Mouse (Mus musculus) heart, embryonic 15.5 days (tissue): Measurements from ENCODE around the gene Ankrd42. TPM values are rescaled to one million over a fixed set of nuclear protein-coding genes. Genes with fewer than 3 reads are reported as not detected.
A peak's percentile ranks its signal among the peaks of the same experiment; 100 is the strongest.

Experiments
- ATAC-seq: fragments of 200-750 bp; cut with Nextera tagmentation; replicated peaks from 2 replicates; pipeline ENCODE4 v1.8.0; 2017; ENCODE audit warnings: low read depth, moderate TSS enrichment; ENCODE audit not compliant: insufficient number of reproducible peaks, insufficient read depth, low FRiP score
- H3K27ac ChIP-seq: fragments of 300-500 bp; sonication (generic); 2 replicates; pipeline ENCODE4 v1.5.1; 2015; ENCODE audit warnings: mild to moderate bottlenecking, inconsistent platforms
- H3K27me3 ChIP-seq: fragments of 300-500 bp; sonication (generic); 2 replicates; pipeline ENCODE4 v1.6.1; 2015; ENCODE audit warnings: inconsistent platforms
- H3K36me3 ChIP-seq: fragments of 300-500 bp; sonication (generic); 2 replicates; pipeline ENCODE4 v1.6.1; 2015; ENCODE audit warnings: mild to moderate bottlenecking, inconsistent platforms
- H3K4me1 ChIP-seq: fragments of 300-500 bp; sonication (generic); replicated peaks from 2 replicates; pipeline ENCODE4 v1.6.1; 2015; ENCODE audit warnings: inconsistent platforms
- H3K4me2 ChIP-seq: fragments of 300-500 bp; sonication (generic); 2 replicates; pipeline ENCODE4 v1.6.1; 2015; ENCODE audit warnings: inconsistent platforms, mild to moderate bottlenecking, moderate library complexity
- H3K4me3 ChIP-seq: fragments of 300-500 bp; sonication (generic); 2 replicates; pipeline ENCODE4 v1.5.1; 2015; ENCODE audit warnings: mild to moderate bottlenecking, inconsistent platforms
- H3K9ac ChIP-seq: fragments of 300-500 bp; sonication (generic); 2 replicates; pipeline ENCODE4 v1.6.1; 2015; ENCODE audit warnings: mild to moderate bottlenecking, inconsistent platforms
- H3K9me3 ChIP-seq: fragments of 300-500 bp; sonication (generic); replicated peaks from 2 replicates; pipeline ENCODE4 v1.6.1; 2016; ENCODE audit warnings: inconsistent platforms
- WGBS: fragments of 180-500 bp; shearing (Covaris S2); methylation state at CpG from one replicate; pipeline ENCODE4 v1.1.7; 2015; ENCODE audit warnings: mixed read lengths; 5-methylcytosine and 5-hydroxymethylcytosine counted together
- polyA plus RNA-seq: library from polyadenylated mRNA; unstranded; fragments of >200 nt; fragmentation: Nextera tagmentation; extraction: Ambion mirVana; gene quantifications from 2 replicates; pipeline ENCODE4 v1.2.1, GENCODE M21; 2015

Gene Ankrd42
- polyA plus RNA-seq, 1 experiment from 2014 or later = 2.8 TPM

DNA sequence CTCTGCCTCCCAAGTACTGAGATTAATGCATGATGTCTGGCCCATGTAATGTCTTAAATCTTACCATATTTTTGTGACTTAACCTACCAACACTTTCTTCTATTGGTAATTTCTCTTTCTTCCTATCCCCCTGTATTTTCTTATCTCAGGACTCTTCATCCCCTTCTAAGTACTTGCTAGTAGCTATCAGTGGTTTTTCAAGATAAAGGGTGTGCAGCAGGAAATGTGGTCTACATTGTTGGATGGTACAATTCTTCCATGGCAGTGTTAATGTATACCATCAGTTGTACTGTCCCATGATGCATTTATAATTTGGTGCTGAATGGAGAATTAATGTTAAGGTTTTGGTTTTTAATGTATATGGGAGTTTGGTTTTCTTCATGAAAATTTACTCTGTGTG lies 5.4 kb upstream of the Ankrd42 start:
- Histone ChIP-seq H3K9ac (no peak overlapping the region), H3K27me3 (no peaks in the 10 kb centered on the region), H3K4me1 (peaks cover 4% of the 10 kb centered on the region), H3K4me2 (no peak overlapping the region), H3K4me3 (no peak overlapping the region), H3K9me3 (no peaks in the 10 kb centered on the region), H3K36me3 (peaks cover 53% of the 10 kb centered on the region), H3K27ac (no peak overlapping the region)
- ATAC-seq = no peak

DNA sequence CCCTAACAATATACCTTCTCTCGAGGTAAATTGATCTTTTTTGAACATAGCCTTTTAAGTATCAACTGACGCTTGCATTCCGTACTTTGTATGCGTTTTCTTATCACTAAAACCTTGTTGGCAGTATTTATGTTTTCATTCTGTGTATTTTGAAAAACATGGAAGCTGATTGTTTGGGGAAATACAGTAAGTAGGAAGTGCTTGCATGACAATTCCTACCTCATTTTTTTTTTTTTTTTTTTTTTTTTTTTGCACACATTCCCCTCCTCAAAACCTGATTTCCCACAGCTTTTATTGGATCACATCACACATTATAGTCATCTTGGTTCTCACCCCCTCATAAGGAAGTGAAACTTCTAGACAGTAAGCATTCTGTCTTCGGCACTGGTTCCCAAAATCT lies 1.1 kb upstream of the Ankrd42 start:
- Histone ChIP-seq H3K36me3 (peaks cover 28% of the 10 kb centered on the region), H3K27me3 (no peaks in the 10 kb centered on the region), H3K4me3 (peak overlapping the region; percentile 92), H3K27ac (no peak overlapping the region), H3K9me3 (no peaks in the 10 kb centered on the region), H3K4me1 (peaks cover 13% of the 10 kb centered on the region), H3K9ac (peak overlapping the region; percentile 86; the same call in 1 of the 2 replicates), H3K4me2 (peak overlapping the region; percentile 98)
- ATAC-seq = no peak
- 78% methylated on average over 5 of the region's 5 CpGs for WGBS

DNA sequence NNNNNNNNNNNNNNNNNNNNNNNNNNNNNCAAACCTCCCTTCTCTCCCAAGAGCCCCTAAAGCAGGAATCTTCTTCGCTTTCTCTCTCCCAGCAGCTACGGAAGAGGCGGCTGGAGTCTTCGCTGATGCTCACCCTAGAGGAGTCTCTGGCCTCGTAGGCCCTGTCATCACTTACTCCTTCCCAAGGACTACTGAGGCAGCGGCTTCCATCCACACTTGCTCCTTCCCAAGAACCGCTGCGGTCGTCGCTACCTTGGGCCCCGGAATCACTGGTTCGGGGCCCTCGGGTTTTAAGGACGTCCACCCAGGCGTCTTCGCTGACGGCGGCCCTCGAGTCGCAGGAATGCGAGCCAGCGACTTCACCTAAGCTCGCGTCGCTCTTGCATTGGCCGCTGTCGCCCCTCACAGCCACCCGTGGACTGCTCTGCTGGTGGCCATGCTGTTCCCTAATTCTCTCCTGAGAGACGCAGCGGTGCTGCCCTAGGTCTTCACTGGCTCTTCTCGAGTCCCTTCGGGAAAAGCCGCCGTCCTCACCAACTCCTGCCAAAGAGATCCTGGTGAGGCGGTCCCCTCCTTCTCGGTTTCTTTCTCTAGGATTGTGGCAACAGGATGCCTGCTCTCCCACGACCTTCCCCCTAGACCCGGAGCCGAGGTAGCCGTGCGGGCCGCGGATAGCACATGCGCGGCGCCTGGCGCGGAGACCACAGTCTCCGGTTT lies 489 bp downstream of the Ankrd42 start:
- Histone ChIP-seq H3K4me2 (peak overlapping the region; percentile 98), H3K4me1 (peaks cover 13% of the 10 kb centered on the region), H3K9me3 (no peaks in the 10 kb centered on the region), H3K27me3 (no peaks in the 10 kb centered on the region), H3K4me3 (peak overlapping the region; percentile 92), H3K9ac (peak overlapping the region; percentile 86), H3K36me3 (peaks cover 13% of the 10 kb centered on the region), H3K27ac (peak overlapping the region; percentile 55; the same call in 1 of the 2 replicates)
- ATAC-seq = peak; percentile 63
- under 1% methylated on average over 49 of the region's 49 CpGs for WGBS

GRCm38 (mm10) chr7:92630167-92630566 lies 6.8 kb downstream of the Ankrd42 start:
- Histone ChIP-seq H3K4me1 (no peaks in the 10 kb centered on the region), H3K36me3 (no peaks in the 10 kb centered on the region), H3K9me3 (no peaks in the 10 kb centered on the region), H3K27ac (no peak overlapping the region), H3K9ac (no peak overlapping the region), H3K27me3 (no peaks in the 10 kb centered on the region), H3K4me2 (no peak overlapping the region), H3K4me3 (no peak overlapping the region)
- 25% methylated on average over 2 of the region's 2 CpGs for WGBS
- ATAC-seq = no peak

DNA sequence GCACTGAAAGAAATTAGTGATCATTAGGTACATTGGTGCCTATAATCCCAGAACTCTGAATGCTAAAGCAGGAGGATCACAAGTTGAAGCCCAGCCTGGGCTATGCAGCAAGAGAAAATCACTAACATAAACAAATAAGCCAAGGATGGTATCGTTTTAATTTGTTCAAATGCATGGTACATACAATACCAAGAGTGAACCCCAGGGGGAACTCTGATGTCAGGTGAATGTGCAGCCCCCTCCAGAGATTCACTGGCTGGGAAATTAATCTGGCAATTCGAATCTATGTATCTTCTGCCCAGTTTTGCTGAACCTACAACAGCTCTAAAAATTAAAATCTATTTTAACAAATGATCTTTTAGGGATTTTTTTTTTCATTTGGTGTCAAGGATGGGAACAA lies 12.5 kb downstream of the Ankrd42 start:
- H3K4me3 ChIP-seq = no peak overlapping the region
- no peak overlapping the region for H3K4me2 ChIP-seq
- no peaks in the 10 kb centered on the region for H3K27me3 ChIP-seq
- WGBS = 43% methylated on average over 2 of the region's 2 CpGs
- no peaks in the 10 kb centered on the region for H3K36me3 ChIP-seq
- no peak overlapping the region for H3K27ac ChIP-seq
- no peak for ATAC-seq
- H3K9me3 ChIP-seq = no peaks in the 10 kb centered on the region
- no peaks in the 10 kb centered on the region for H3K4me1 ChIP-seq
- no peak overlapping the region for H3K9ac ChIP-seq

- no peak overlapping the region for H3K9ac ChIP-seq
- no peaks in the 10 kb centered on the region for H3K4me1 ChIP-seq
- no peak for ATAC-seq
- H3K27me3 ChIP-seq = no peaks in the 10 kb centered on the region
- H3K27ac ChIP-seq = no peak overlapping the region
- no peak overlapping the region for H3K4me2 ChIP-seq
- H3K4me3 ChIP-seq = no peak overlapping the region
- 81% methylated on average over 7 of the region's 7 CpGs for WGBS
- no peaks in the 10 kb centered on the region for H3K36me3 ChIP-seq
- H3K9me3 ChIP-seq = no peaks in the 10 kb centered on the region
These were observed 26.1 kb downstream of the Ankrd42 start for GRCm38 (mm10) chr7:92610830-92611229.

DNA sequence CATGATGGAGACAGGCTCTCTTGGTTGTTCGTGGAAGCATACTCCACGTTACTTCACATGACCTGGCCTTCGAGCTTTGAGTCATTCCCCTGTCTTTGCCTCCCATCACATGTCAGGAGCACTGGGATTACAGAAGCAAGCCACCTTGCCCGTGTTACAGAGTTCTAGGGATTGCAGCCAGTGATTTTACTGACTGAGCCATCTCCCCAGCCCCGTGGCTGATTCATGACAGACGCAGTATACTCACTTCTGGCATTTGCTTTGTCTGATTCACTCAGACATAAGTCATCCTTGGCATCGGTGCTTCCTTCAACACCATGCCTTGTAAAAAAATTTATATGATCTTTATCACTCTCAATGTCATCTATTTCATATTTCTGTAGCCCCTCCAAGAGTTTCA lies 32.0 kb downstream of the Ankrd42 start:
- H3K27ac ChIP-seq = no peak overlapping the region
- H3K4me3 ChIP-seq = no peak overlapping the region
- H3K4me2 ChIP-seq = no peak overlapping the region
- WGBS = 80% methylated on average over 7 of the region's 7 CpGs
- H3K4me1 ChIP-seq = no peaks in the 10 kb centered on the region
- no peaks in the 10 kb centered on the region for H3K9me3 ChIP-seq
- ATAC-seq = no peak
- no peak overlapping the region for H3K9ac ChIP-seq
- 0 out of 2 replicates have a peak, but pooled peaks cover 3% of the 10 kb centered on the region for H3K36me3 ChIP-seq
- H3K27me3 ChIP-seq = no peaks in the 10 kb centered on the region

GRCm38 (mm10) chr7:92590842-92591241 lies 46.1 kb downstream of the Ankrd42 start:
- Histone ChIP-seq H3K4me3 (no peak overlapping the region), H3K9me3 (no peaks in the 10 kb centered on the region), H3K4me1 (no peaks in the 10 kb centered on the region), H3K9ac (no peak overlapping the region), H3K36me3 (no peaks in the 10 kb centered on the region), H3K27ac (no peak overlapping the region), H3K4me2 (no peak overlapping the region), H3K27me3 (no peaks in the 10 kb centered on the region)
- WGBS = 73% methylated on average over 2 of the region's 2 CpGs
- ATAC-seq = no peak

GRCm38 (mm10) chr7:92589986-92590385 lies 47.0 kb downstream of the Ankrd42 start:
- Histone ChIP-seq H3K9ac (no peak overlapping the region), H3K4me1 (no peaks in the 10 kb centered on the region), H3K27ac (no peak overlapping the region), H3K27me3 (no peaks in the 10 kb centered on the region), H3K4me2 (no peak overlapping the region), H3K4me3 (no peak overlapping the region), H3K36me3 (no peaks in the 10 kb centered on the region), H3K9me3 (no peaks in the 10 kb centered on the region)
- ATAC-seq = no peak
- 89% methylated on average over 7 of the region's 7 CpGs for WGBS

GRCm38 (mm10) chr7:92583567-92583966 lies 53.4 kb downstream of the Ankrd42 start:
- Histone ChIP-seq H3K9me3 (no peaks in the 10 kb centered on the region), H3K4me3 (no peak overlapping the region)
- WGBS = 91% methylated on average over 7 of the region's 7 CpGs

GRCm38 (mm10) chr7:92580491-92581207 lies 56.3 kb downstream of the Ankrd42 start:
- 90% methylated on average over 5 of the region's 5 CpGs for WGBS
- no peak overlapping the region for H3K4me2 ChIP-seq
- no peaks in the 10 kb centered on the region for H3K4me1 ChIP-seq
- peaks cover 20% of the 10 kb centered on the region for H3K36me3 ChIP-seq
- no peak overlapping the region for H3K9ac ChIP-seq
- no peak for ATAC-seq
- no peaks in the 10 kb centered on the region for H3K9me3 ChIP-seq
- no peak overlapping the region for H3K27ac ChIP-seq
- no peaks in the 10 kb centered on the region for H3K27me3 ChIP-seq
- no peak overlapping the region for H3K4me3 ChIP-seq

More at GRCm38 (mm10) chr7:92583567-92583966, 53.4 kb downstream of the Ankrd42 start:
- Histone ChIP-seq H3K4me1 (no peaks in the 10 kb centered on the region), H3K27ac (no peak overlapping the region), H3K36me3 (peaks cover 12% of the 10 kb centered on the region; the same call in 1 of the 2 replicates), H3K9ac (no peak overlapping the region), H3K4me2 (no peak overlapping the region), H3K27me3 (no peaks in the 10 kb centered on the region)
- ATAC-seq = no peak

DNA sequence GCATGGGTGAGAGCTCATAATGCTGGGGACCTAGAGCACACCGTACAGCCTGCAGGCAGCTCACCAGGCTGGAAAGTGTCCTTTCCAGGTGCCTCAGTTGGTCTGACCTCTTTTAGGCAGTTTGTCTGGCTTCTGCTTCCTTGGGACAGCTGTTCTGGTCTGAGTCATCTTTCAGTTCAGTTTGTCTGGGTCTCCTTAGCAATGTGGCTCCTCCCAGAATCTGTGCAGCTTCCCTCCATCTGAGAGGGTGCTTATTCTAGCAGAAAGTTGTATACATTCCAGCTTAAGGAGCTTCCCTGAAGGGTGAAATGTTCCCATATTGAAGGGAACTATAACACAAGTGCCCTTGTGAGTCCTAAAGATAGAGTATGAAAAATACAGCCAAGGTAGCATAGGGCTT lies 70.2 kb downstream of the Ankrd42 start:
- Histone ChIP-seq H3K9ac (no peak overlapping the region), H3K9me3 (no peaks in the 10 kb centered on the region), H3K4me1 (peaks cover 5% of the 10 kb centered on the region), H3K27ac (no peak overlapping the region), H3K4me3 (no peak overlapping the region), H3K27me3 (no peaks in the 10 kb centered on the region), H3K36me3 (peaks cover 15% of the 10 kb centered on the region), H3K4me2 (no peak overlapping the region)
- WGBS = 77% methylated on average over 1 of the region's 1 CpGs
- ATAC-seq = no peak
